Mouse (Mus musculus) bone marrow, adult 2 months (tissue): ENCODE data around the gene Gfra1.

Experiments
- CTCF ChIP-seq: fragments of 200-500 bp; IDR thresholded peaks from 2 replicates; pipeline ENCODE4 v1.5.1; 2011; ENCODE audit warnings: low read length, control low read depth; ENCODE audit not compliant: control insufficient read depth, insufficient read depth
- POLR2A ChIP-seq: fragments of 200-500 bp; IDR thresholded peaks from 2 replicates; pipeline ENCODE4 v1.6.1; 2011; ENCODE audit warnings: low read depth, mild to moderate bottlenecking, control low read depth, low read length, borderline replicate concordance; ENCODE audit not compliant: control insufficient read depth

GRCm38 (mm10) chr19:58329305-58329704 is 126.4 kb downstream of the Gfra1 start:
- TF ChIP-seq CTCF (no peak), POLR2A (no peak)
